In the genomic region with DNA sequence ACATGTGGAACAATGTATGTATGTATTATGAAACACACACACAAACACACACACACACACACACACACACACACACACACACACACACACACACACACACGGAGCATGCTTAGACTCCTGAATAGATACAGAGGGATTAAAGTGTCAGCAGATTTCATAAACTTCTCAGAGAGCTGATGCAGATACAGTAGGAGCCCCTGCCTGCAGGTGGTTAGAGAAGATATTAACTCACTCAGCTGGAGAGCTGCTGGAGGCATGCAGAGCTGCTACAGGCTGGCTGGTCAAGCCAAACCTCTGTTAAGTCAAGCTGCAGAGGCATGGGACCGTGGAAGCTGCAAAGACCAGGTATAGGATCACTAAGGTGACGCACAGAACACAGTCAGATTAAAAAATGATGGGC, we compare ENCODE assay signal across 15 mouse cellular contexts.
"Had no signal": no experiment of that assay in that cellular context is flagged by ENCODE, and none has a peak within 500 bp of the region (broad histone marks: within the 10 kb centered on the region; RNA-seq: fewer than 3 reads in every experiment).

No protein-coding gene starts in this region.

- ATAC-seq: inflammation-experienced regulatory T-cells, adult 6 months; liver, postnatal 0 days; midbrain, embryonic 15.5 days had no signal

- H3K27ac ChIP-seq: layer of hippocampus, adult 2 months; liver, embryonic 13.5 days; lung, embryonic 15.5 days; macrophage; midbrain, embryonic 15.5 days had no signal

- H3K9ac ChIP-seq: liver, embryonic 13.5 days; liver, postnatal 0 days; lung, embryonic 15.5 days; midbrain, embryonic 15.5 days had no signal

- H3K36me3 ChIP-seq: liver, embryonic 13.5 days; lung, embryonic 15.5 days; midbrain, embryonic 15.5 days had no signal

- H3K9me3 ChIP-seq: liver, embryonic 13.5 days; lung, embryonic 15.5 days; megakaryocyte, embryonic 14.5 days; midbrain, embryonic 15.5 days had no signal

- H3K4me1 ChIP-seq: liver, embryonic 13.5 days; lung, embryonic 15.5 days; megakaryocyte, embryonic 14.5 days; midbrain, embryonic 15.5 days had no signal

- H3K4me2 ChIP-seq: liver, embryonic 13.5 days; lung, embryonic 15.5 days; midbrain, embryonic 11.5 days; midbrain, embryonic 15.5 days had no signal

- H3K27me3 ChIP-seq: liver, embryonic 13.5 days; lung, embryonic 15.5 days; megakaryocyte, embryonic 14.5 days; midbrain, embryonic 15.5 days had no signal

- H3K4me3 ChIP-seq: layer of hippocampus, adult 2 months; liver, embryonic 13.5 days; lung, embryonic 15.5 days; megakaryocyte, embryonic 14.5 days; midbrain, embryonic 15.5 days had no signal

- DNase-seq: kidney, postnatal 14 days; liver; liver, embryonic 13.5 days; liver, postnatal 0 days; lung, postnatal 14 days; spleen, adult 18-20 months; thymus, adult 18-20 months; thymus, postnatal 14 days had no signal
